Mouse (Mus musculus) brain, embryonic 14.5 days (tissue): ENCODE measurements at regions not wholly inside any gene's neighbourhood (a gene's known extent, or its start where the extent isn't known, plus 50 kb on each side); places are given as distances from the start of the nearest gene placed in this dataset.

Experiments used
- DNase-seq: peaks from one replicate; pipeline ENCODE4 v3.0.0-alpha.2; 2011; ENCODE audit warnings: low read depth
- CTCF ChIP-seq: fragments of 200-500 bp; IDR thresholded peaks from 2 replicates; pipeline ENCODE4 v1.5.1; 2012; ENCODE audit warnings: inconsistent platforms, mild to moderate bottlenecking, moderate library complexity, borderline replicate concordance; ENCODE audit not compliant: insufficient read depth, insufficient read length; ENCODE audit errors: extremely low read depth
- POLR2A ChIP-seq: fragments of 200-500 bp; IDR thresholded peaks from 2 replicates; pipeline ENCODE4 v1.6.1; 2012; ENCODE audit warnings: mild to moderate bottlenecking, inconsistent platforms, borderline replicate concordance; ENCODE audit not compliant: poor library complexity, insufficient read depth, insufficient read length, severe bottlenecking; ENCODE audit errors: extremely low read depth

GRCm38 (mm10) chr1:138011581-138011980 is 163.9 kb downstream of the Ptprc start:
- DNase-seq: no peak
- TF ChIP-seq POLR2A (no peak), CTCF (no peak)

GRCm38 (mm10) chr1:138010910-138011477 is 164.5 kb downstream of the Ptprc start:
- DNase-seq: no peak
- TF ChIP-seq CTCF (no peak), POLR2A (no peak)

GRCm38 (mm10) chr1:138006811-138007210 is 168.7 kb downstream of the Ptprc start:
- DNase-seq: no peak
- TF ChIP-seq POLR2A: no peak

GRCm38 (mm10) chr1:138004319-138004718 is 171.2 kb downstream of the Ptprc start:
- TF ChIP-seq CTCF: no peak
- TF ChIP-seq POLR2A: no peak
- no peak for DNase-seq

- no peak for TF ChIP-seq POLR2A
- TF ChIP-seq CTCF: no peak
Measured at GRCm38 (mm10) chr1:137999268-137999900, 176.1 kb downstream of the Ptprc start.

GRCm38 (mm10) chr1:137996041-137996440 is 179.5 kb downstream of the Ptprc start:
- no peak for DNase-seq
- no peak for TF ChIP-seq POLR2A
- no peak for TF ChIP-seq CTCF

More at GRCm38 (mm10) chr1:137999268-137999900, 176.1 kb downstream of the Ptprc start:
- DNase-seq: no peak

- DNase-seq: no peak
- TF ChIP-seq CTCF (no peak), POLR2A (no peak)
Measured at GRCm38 (mm10) chr1:137991936-137992335, 183.6 kb downstream of the Ptprc start.

GRCm38 (mm10) chr1:137991412-137991811 is 184.1 kb downstream of the Ptprc start:
- TF ChIP-seq CTCF: no peak

GRCm38 (mm10) chr1:137973406-137973805 is 202.1 kb downstream of the Ptprc start:
- no peak for DNase-seq
- no peak for TF ChIP-seq CTCF

More at GRCm38 (mm10) chr1:137991412-137991811, 184.1 kb downstream of the Ptprc start:
- DNase-seq: no peak

GRCm38 (mm10) chr1:137972620-137973350 is 202.7 kb downstream of the Ptprc start:
- TF ChIP-seq POLR2A: no peak
- no peak for TF ChIP-seq CTCF
- DNase-seq: peak; percentile 44

- TF ChIP-seq CTCF (no peak), POLR2A (no peak)
- peak; percentile 86 for DNase-seq
Measured at GRCm38 (mm10) chr1:137966151-137966836, 209.2 kb downstream of the Ptprc start.
